Mouse (Mus musculus) midbrain, embryonic 15.5 days (tissue): ENCODE measurements at regions not wholly inside any gene's neighbourhood (a gene's known extent, or its start where the extent isn't known, plus 50 kb on each side); places are given as distances from the start of the nearest gene placed in this dataset.

Experiments used
- ATAC-seq: fragments of 200-750 bp; cut with Nextera tagmentation; replicated peaks from 2 replicates; pipeline ENCODE4 v1.8.0; 2017; ENCODE audit warnings: moderate TSS enrichment
- H3K27ac ChIP-seq: fragments of 300-500 bp; sonication (generic); 2 replicates; pipeline ENCODE4 v1.5.1; 2015; ENCODE audit warnings: mild to moderate bottlenecking, inconsistent platforms
- H3K27me3 ChIP-seq: fragments of 300-500 bp; sonication (generic); replicated peaks from 2 replicates; pipeline ENCODE4 v1.6.1; 2015; ENCODE audit warnings: inconsistent platforms
- H3K36me3 ChIP-seq: fragments of 300-500 bp; sonication (generic); replicated peaks from 2 replicates; pipeline ENCODE4 v1.6.1; 2015; ENCODE audit warnings: inconsistent platforms
- H3K4me1 ChIP-seq: fragments of 300-500 bp; sonication (generic); 2 replicates; pipeline ENCODE4 v1.6.1; 2015; ENCODE audit warnings: inconsistent platforms
- H3K4me2 ChIP-seq: fragments of 300-500 bp; sonication (generic); 2 replicates; pipeline ENCODE4 v1.6.1; 2015; ENCODE audit warnings: inconsistent platforms, mild to moderate bottlenecking, moderate library complexity
- H3K4me3 ChIP-seq: fragments of 300-500 bp; sonication (generic); 2 replicates; pipeline ENCODE4 v1.5.1; 2015; ENCODE audit warnings: mild to moderate bottlenecking, inconsistent platforms
- H3K9ac ChIP-seq: fragments of 300-500 bp; sonication (generic); 2 replicates; pipeline ENCODE4 v1.6.1; 2015; ENCODE audit warnings: mild to moderate bottlenecking, inconsistent platforms
- H3K9me3 ChIP-seq: fragments of 300-500 bp; sonication (generic); 2 replicates; pipeline ENCODE4 v1.6.1; 2016; ENCODE audit warnings: inconsistent platforms
- WGBS: fragments of 180-500 bp; shearing (Covaris S2); methylation state at CpG from one replicate; pipeline ENCODE4 v1.1.7; 2015; ENCODE audit warnings: mixed read lengths; 5-methylcytosine and 5-hydroxymethylcytosine counted together

DNA sequence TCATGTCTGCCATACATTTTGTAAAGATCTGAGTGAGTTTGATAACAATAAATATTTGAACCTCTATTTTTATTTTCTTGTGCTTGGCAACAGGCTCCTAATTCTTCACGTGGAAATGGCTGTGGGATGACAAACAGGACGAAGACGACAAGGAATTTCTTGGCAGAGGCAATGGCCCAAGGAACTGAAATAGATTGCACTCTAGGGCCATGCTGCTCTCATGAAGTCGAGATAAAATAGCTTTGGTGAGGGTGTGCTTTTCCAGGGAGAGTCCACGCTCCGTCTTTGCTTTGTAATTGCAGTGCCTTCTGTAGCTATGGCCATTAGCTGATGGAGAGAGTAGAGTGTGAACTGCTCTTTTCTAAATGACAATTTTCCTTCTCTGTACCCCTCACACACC is 50.9 kb upstream of the 1810046K07Rik start:
- Histone ChIP-seq H3K27ac (no peak overlapping the region), H3K27me3 (no peaks in the 10 kb centered on the region)

DNA sequence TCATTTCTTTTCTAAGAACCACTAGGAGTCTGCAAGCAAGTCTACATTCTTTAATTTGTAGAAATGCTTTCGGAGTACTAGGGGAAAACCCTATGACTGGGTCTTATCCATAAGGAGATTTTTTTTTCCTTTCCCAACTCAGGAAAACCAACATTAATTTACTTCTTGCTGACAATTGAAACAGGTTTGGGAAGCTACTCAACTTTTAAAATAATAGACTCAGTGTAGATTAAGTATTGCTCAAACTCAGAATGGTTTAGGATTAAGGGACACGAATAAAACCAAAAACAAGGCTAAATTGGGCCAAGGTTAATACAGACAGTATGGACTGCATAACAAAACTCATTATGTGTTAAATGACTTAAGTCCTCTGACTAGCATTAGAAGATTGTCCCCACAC is 65.2 kb upstream of the 1810046K07Rik start:
- Histone ChIP-seq H3K36me3 (no peaks in the 10 kb centered on the region), H3K4me2 (no peak overlapping the region), H3K9me3 (no peaks in the 10 kb centered on the region), H3K27me3 (no peaks in the 10 kb centered on the region), H3K4me3 (no peak overlapping the region), H3K27ac (no peak overlapping the region), H3K4me1 (no peaks in the 10 kb centered on the region; the same call in 1 of the 2 replicates), H3K9ac (no peak overlapping the region)
- WGBS = 79% methylated on average over 2 of the region's 2 CpGs
- ATAC-seq = no peak

More for the DNA sequence above, 50.9 kb upstream of the 1810046K07Rik start:
- no peak overlapping the region for H3K4me2 ChIP-seq
- 82% methylated on average over 6 of the region's 6 CpGs for WGBS
- H3K9ac ChIP-seq = no peak overlapping the region
- H3K36me3 ChIP-seq = no peaks in the 10 kb centered on the region
- H3K4me3 ChIP-seq = no peak overlapping the region
- H3K9me3 ChIP-seq = no peaks in the 10 kb centered on the region
- ATAC-seq = no peak
- no peaks in the 10 kb centered on the region for H3K4me1 ChIP-seq

DNA sequence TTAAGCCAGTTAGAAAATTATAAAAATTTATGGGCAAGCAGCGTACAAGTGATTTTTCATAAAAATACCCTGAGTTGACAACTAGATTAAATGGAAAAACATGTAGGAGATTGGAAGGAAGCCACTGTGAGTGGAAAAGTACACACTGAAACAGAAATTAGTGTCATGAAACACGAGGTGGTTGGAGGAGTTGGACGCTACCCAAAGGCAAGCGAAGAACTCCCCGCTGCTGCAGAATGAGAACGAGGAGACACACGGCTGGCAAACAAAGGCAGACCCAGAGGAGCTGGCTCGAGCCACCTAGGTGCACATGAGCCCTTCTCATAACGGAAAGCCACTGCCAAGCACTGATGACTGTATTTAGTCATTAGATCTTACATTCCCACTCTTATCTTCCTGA is 65.7 kb upstream of the 1810046K07Rik start:
- no peaks in the 10 kb centered on the region for H3K27me3 ChIP-seq
- no peak overlapping the region for H3K4me2 ChIP-seq
- H3K36me3 ChIP-seq = no peaks in the 10 kb centered on the region
- no peak for ATAC-seq
- WGBS = 50% methylated on average over 9 of the region's 9 CpGs
- H3K4me1 ChIP-seq = no peaks in the 10 kb centered on the region; the same call in 1 of the 2 replicates
- H3K9ac ChIP-seq = no peak overlapping the region
- H3K4me3 ChIP-seq = no peak overlapping the region
- no peak overlapping the region for H3K27ac ChIP-seq
- no peaks in the 10 kb centered on the region for H3K9me3 ChIP-seq

DNA sequence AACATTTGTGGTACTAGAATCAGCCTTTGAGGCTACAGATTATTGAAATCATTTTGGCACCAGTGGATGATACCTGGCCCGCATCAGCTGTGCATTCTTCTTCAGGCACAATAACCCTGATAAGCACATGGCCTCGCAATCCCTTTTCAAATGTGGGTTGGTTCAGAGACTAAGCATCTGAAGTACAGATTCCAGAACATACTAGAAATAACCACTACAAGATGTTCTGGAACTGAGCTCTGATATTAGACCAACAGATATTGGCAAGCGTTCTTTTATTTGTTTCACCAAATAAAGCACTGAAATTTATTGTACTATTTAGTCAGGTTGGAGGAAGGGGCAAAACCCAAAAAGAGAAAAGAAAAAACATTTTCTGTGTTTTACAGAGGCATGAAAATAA is 68.1 kb upstream of the 1810046K07Rik start:
- Histone ChIP-seq H3K4me2 (no peak overlapping the region), H3K9me3 (no peaks in the 10 kb centered on the region), H3K4me3 (no peak overlapping the region), H3K27ac (no peak overlapping the region), H3K27me3 (no peaks in the 10 kb centered on the region), H3K4me1 (no peaks in the 10 kb centered on the region; the same call in 1 of the 2 replicates), H3K36me3 (no peaks in the 10 kb centered on the region), H3K9ac (no peak overlapping the region)
- 84% methylated on average over 3 of the region's 3 CpGs for WGBS
- ATAC-seq = no peak

DNA sequence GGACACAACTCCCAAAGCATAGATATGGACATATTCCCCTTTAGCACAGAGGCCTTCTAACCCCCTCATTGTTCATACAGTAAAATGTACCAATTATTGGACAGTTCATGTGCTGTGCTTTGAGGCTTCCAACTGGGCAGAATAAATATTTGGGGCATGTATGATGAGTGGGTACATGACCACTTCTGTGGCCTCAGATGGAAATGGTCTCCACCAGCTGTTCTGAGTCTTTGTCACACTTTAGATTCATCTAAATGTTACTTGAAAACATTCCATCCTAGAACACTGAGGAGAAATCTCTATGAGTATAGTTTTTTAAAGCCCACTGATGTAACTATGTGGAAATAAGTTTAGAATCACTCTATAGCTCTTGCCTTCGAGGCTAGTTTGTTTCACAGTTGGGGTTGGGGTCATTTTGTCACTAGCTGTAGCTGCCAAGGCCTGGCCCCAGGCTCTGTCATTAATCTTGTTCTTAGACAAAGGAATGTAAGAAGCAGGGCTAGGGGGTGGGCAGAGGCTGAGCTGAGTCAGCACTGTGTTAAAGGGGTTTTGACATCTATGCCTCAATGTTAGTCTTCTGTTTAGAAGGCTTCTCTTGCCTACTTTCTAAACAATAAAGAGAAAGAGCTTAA is 69.0 kb upstream of the 1810046K07Rik start:
- 29% methylated on average over 1 of the region's 1 CpGs for WGBS
- Histone ChIP-seq H3K36me3 (no peaks in the 10 kb centered on the region), H3K27me3 (no peaks in the 10 kb centered on the region), H3K4me2 (no peak overlapping the region), H3K4me3 (no peak overlapping the region), H3K4me1 (no peaks in the 10 kb centered on the region; the same call in 1 of the 2 replicates), H3K9ac (no peak overlapping the region), H3K9me3 (no peaks in the 10 kb centered on the region), H3K27ac (no peak overlapping the region)
- ATAC-seq = no peak

DNA sequence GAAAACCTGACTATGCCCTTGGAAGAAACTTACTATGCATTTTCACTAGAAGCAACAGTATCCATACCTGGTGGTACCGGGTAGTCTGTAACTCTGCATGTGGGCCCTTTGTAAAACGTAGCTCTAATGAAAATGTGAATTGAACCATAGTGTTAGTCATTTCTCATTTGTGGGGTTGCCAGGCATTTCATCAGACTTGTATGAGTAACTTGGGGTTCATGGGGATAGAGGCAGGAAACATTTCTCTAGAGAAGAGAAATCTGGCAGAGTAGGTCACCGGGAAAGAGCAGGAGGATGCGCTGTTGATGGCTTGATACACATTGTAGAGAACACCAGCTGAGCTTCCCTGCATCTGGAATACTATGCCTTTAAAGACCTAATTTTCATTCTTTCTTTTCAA is 70.2 kb upstream of the 1810046K07Rik start:
- Histone ChIP-seq H3K4me1 (no peaks in the 10 kb centered on the region; the same call in 1 of the 2 replicates), H3K27me3 (no peaks in the 10 kb centered on the region), H3K36me3 (no peaks in the 10 kb centered on the region), H3K4me2 (no peak overlapping the region), H3K4me3 (no peak overlapping the region), H3K9ac (no peak overlapping the region), H3K9me3 (no peaks in the 10 kb centered on the region), H3K27ac (no peak overlapping the region)
- no peak for ATAC-seq
- WGBS = 84% methylated on average over 4 of the region's 4 CpGs

DNA sequence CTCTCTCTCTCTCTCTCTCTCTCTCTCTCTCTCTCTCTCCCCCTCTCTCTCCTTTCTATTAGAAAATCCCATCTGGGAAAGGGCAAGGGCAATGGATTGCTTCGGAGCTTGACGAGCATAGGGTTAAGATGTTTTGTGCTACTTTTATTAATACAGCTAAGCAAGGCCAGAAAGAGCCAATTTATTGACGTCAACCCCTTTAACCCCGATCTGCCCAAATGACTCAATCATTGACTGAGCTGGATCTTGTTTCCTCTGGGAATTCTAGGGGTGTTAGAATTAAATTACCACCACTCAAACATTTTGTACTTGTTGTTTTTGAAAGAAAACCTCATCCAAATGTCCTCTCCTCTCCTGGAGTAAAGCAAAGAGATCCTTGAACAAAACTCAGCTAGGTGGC is 70.6 kb upstream of the 1810046K07Rik start:
- H3K4me1 ChIP-seq = no peaks in the 10 kb centered on the region; the same call in 1 of the 2 replicates
- no peaks in the 10 kb centered on the region for H3K9me3 ChIP-seq
- no peak for ATAC-seq
- H3K4me3 ChIP-seq = no peak overlapping the region
- H3K36me3 ChIP-seq = no peaks in the 10 kb centered on the region
- H3K27ac ChIP-seq = no peak overlapping the region
- 62% methylated on average over 4 of the region's 4 CpGs for WGBS
- no peaks in the 10 kb centered on the region for H3K27me3 ChIP-seq
- H3K4me2 ChIP-seq = no peak overlapping the region
- no peak overlapping the region for H3K9ac ChIP-seq

DNA sequence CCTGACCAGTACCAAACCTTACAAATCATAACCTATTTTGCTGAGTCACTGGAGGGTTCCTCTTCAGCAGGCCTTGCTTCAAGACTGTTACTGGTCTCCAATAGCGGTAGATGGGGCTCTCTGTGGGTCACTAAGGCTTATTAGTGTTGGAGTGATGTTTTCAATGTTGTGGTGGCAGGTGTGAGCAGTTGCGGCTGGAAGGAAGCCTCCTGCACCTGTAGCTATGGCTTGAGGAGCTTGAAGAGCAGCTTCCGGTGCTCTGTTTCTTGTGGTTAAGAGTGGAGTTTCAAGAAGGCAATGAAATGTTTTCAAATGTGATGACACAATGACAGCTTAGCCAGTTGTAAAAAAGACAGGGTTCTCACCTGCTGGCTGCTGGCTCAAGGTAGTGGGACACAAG is 73.1 kb upstream of the 1810046K07Rik start:
- Histone ChIP-seq H3K4me2 (no peak overlapping the region), H3K4me1 (no peaks in the 10 kb centered on the region; the same call in 1 of the 2 replicates), H3K27me3 (no peaks in the 10 kb centered on the region), H3K9me3 (no peaks in the 10 kb centered on the region), H3K4me3 (no peak overlapping the region), H3K9ac (no peak overlapping the region), H3K36me3 (no peaks in the 10 kb centered on the region), H3K27ac (no peak overlapping the region)
- WGBS = 95% methylated on average over 3 of the region's 3 CpGs
- ATAC-seq = no peak

DNA sequence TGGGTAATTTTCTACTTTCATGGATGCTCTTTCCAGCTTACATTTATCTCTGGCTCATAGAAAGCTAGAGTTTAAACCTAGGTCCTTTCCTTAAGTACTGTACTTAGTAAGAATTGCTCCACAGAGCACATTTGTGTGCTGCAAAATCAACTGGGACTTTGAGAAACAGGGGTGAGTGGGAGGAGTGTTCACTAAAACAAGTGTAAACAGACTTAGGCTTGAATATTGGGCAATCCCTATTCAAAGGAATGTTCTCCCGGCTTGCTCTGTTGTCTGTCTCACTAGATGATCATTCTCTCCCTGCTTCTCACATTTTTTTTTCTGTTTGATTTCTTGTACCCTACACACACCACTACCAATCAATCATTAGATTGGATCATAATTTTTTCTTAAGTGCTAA is 79.3 kb upstream of the 1810046K07Rik start:
- Histone ChIP-seq H3K9me3 (no peaks in the 10 kb centered on the region), H3K27me3 (no peaks in the 10 kb centered on the region), H3K36me3 (no peaks in the 10 kb centered on the region), H3K9ac (no peak overlapping the region), H3K4me2 (no peak overlapping the region), H3K27ac (no peak overlapping the region), H3K4me1 (no peaks in the 10 kb centered on the region), H3K4me3 (no peak overlapping the region)
- ATAC-seq = no peak
- WGBS = 72% methylated on average over 1 of the region's 1 CpGs

DNA sequence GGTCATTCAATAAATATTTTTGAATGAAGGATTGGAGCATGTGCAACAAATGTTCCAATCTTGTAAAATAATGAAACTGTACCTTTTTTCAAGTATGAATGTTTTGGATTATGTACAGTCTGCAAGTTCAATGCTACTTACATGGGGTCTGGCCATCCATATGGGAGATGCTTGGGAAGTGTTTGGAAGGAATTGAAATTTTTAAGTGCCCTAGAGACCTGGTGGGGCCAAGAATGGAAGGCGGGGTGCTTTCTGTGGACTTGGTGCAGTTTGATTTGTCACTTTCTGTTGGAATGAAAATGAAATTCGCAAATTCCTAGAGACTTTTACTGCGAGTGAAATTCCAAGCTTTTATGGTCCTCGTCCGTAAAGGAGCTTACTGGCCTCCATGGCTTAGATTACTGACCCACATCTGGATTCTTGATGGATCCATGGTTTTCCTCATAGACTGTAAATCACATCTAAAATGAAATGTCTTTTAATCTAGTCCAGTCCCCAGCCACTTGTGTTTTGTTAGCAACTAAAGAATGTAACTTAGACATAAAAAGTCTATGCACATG is 90.3 kb upstream of the 1810046K07Rik start:
- Histone ChIP-seq H3K4me1 (no peaks in the 10 kb centered on the region), H3K9me3 (no peaks in the 10 kb centered on the region), H3K27ac (no peak overlapping the region), H3K9ac (no peak overlapping the region), H3K4me3 (no peak overlapping the region), H3K36me3 (no peaks in the 10 kb centered on the region), H3K4me2 (no peak overlapping the region), H3K27me3 (no peaks in the 10 kb centered on the region)
- 90% methylated on average over 5 of the region's 5 CpGs for WGBS
- ATAC-seq = no peak

DNA sequence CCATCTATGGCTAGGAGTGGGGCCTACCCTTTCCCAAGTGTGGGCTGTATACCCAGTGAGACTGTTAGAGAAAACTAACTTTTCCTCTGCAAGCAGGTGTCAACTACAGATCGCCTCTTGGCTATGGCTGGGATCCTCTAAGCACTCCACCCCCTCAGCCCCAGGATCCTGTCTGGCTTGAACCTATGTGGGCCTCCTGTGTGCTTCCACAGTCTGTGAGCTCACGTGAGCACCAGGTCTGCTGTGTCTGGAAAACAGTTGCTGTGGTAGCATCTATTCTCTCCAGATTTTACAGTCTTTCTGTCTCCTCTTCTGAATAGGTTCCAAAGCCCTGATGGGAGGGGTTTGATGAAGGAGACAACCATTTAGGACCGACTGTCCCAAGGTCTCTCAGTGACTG is 93.8 kb upstream of the 1810046K07Rik start:
- Histone ChIP-seq H3K9ac (no peak overlapping the region), H3K4me2 (no peak overlapping the region), H3K36me3 (no peaks in the 10 kb centered on the region), H3K4me3 (no peak overlapping the region), H3K4me1 (no peaks in the 10 kb centered on the region), H3K9me3 (no peaks in the 10 kb centered on the region), H3K27ac (no peak overlapping the region), H3K27me3 (no peaks in the 10 kb centered on the region)
- 65% methylated on average over 3 of the region's 3 CpGs for WGBS
- no peak for ATAC-seq

DNA sequence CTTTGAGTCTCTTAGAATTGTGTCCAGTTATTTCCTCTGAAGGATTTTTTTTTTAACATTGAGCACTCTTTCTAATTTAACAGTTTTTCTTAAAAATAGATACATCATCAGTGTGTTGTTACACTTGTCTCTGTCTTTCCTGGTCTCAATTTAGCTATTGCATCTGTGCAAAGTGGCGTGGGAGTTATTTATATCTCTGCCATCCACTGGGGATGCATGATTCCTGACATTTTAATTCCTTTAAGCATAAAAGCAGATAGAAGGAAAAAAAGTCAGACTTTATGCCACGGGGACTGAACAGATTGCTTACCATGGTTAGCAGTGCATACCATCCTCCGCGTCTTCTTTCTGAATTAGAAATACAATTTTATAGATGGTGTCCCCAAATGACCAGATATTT is 94.6 kb upstream of the 1810046K07Rik start:
- Histone ChIP-seq H3K4me1 (no peaks in the 10 kb centered on the region), H3K4me2 (no peak overlapping the region), H3K27me3 (no peaks in the 10 kb centered on the region), H3K4me3 (no peak overlapping the region), H3K36me3 (no peaks in the 10 kb centered on the region), H3K27ac (no peak overlapping the region), H3K9me3 (no peaks in the 10 kb centered on the region), H3K9ac (no peak overlapping the region)
- WGBS = 66% methylated on average over 4 of the region's 4 CpGs
- no peak for ATAC-seq

DNA sequence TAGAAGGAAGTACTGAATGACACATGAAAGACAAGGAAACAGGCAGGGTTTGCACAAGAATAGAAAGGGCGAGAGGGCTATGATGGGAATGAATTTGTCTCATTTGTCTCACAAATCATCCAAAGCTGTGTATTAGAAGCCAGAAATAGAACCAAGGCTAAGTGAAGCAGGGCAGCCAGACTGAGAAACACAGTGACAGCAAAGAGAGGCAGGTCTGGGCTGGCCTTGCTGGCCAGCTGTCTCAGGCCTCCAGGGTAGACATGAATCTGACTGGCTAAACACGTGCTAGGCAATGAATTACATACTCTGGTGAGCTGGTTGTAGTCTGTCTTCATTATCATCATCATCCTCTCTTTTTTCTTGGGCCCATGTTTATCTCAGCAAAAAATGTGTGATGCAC is 101.7 kb upstream of the 1810046K07Rik start:
- H3K9ac ChIP-seq = no peak overlapping the region
- WGBS = 78% methylated on average over 2 of the region's 2 CpGs
- no peaks in the 10 kb centered on the region for H3K9me3 ChIP-seq
- H3K27me3 ChIP-seq = no peaks in the 10 kb centered on the region
- H3K27ac ChIP-seq = no peak overlapping the region
- H3K4me2 ChIP-seq = no peak overlapping the region
- ATAC-seq = no peak
- no peaks in the 10 kb centered on the region for H3K4me1 ChIP-seq
- no peaks in the 10 kb centered on the region for H3K36me3 ChIP-seq
- no peak overlapping the region for H3K4me3 ChIP-seq
